Mouse (Mus musculus) ovary, postnatal 14 days (tissue): ENCODE results near the gene Prl8a2.

Experiments used
- DNase-seq: peaks from one replicate; pipeline ENCODE4 v3.0.0; 2022; ENCODE audit warnings: low spot score

Prl8a2 gene

GRCm38 (mm10) chr13:27345373-27345772 lies at the start of gene Prl8a2:
Gene Prl8a2 (plus strand): TSS chr13:27345673.
- no peak for DNase-seq

DNA sequence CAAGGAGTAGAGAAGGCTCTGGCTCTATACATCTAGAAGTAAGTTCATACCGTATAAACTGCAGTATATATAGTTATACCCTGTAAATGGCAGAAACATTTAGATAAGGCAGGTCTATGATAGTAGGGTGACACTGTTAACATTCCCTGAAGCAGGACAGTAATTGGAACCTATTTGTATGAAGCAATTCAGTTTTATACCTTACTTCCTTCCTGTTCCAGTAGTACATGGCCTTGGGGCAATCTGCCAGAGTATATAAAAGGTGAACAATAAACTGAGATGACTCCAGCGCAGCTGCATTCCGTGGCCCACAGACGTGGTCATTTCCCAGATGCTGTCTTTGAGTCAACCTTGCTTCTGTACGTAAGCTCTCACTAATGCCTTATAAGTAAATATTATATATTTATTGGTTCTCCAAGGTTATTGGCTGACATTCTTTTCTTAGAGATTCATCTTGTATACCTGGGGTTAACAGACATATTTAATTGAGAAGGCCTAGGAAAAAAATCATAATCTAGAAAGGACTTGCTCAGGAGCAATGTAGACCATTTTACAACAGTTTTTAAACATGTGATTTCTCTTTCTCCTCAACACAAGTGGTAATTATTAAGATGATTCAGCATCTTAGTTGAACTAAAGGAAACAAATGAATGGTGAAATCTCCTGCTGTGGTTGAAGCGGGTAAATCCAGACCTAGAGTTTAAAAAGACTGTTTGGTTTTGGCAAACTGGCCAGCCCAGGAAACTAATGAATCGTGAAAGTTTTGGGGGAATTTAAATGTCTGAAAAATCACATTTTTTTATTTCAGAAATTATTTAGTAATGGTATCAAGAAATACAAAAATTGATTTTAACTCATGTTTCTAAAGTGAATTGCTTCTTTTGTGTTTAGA lies 32.9 kb upstream of the Prl8a2 start, which contains the start of gene Prl6a1:
Gene Prl6a1, plus strand, starts transcription at position 294 of the 892 bp plus-strand sequence.
- DNase-seq, result no peak

- no peak for DNase-seq
Measured at GRCm38 (mm10) chr13:27334989-27335388, 10.5 kb upstream of the Prl8a2 start.

GRCm38 (mm10) chr13:27342733-27343275 lies 2.7 kb upstream of the Prl8a2 start:
- no peak for DNase-seq

DNA sequence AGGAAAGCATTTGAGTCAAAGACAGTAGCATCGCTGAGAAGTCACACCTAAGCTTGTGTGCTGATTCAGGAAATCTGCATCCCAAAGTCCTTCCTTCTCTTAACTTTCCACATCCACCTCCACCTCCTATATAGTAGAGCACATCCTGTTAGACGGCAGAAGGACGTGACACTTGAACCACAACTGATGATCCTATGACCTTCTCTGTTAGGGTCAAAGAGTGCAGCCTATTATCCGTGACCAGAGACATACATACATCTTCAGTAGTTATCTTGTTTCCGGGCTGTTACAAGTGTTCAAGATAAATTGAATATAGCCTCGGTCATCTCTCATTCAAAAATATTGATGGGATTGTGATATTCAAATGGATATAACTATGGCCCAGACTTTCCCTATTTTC lies 45.3 kb downstream of the Prl8a2 start, which contains the start of gene Prl2b1:
Gene Prl2b1, minus strand, starts transcription at position 101 of the 400 bp plus-strand sequence.
- no peak for DNase-seq

- no peak for DNase-seq
Measured at GRCm38 (mm10) chr13:27399061-27399724, 53.7 kb downstream of the Prl8a2 start.
